Mouse (Mus musculus) T-cell, adult 2 months (primary cell): ENCODE measurements around the gene Abcb8.

ENCODE experiments used
- DNase-seq: peaks from one replicate; pipeline ENCODE4 v3.0.0; 2022; ENCODE audit warnings: low spot score

The Abcb8 gene

GRCm38 (mm10) chr5:24393392-24393997 is at the start of gene Abcb8:
TSS of gene Abcb8 (plus strand) at chr5:24393663.
- DNase-seq = peak; percentile 85

DNA sequence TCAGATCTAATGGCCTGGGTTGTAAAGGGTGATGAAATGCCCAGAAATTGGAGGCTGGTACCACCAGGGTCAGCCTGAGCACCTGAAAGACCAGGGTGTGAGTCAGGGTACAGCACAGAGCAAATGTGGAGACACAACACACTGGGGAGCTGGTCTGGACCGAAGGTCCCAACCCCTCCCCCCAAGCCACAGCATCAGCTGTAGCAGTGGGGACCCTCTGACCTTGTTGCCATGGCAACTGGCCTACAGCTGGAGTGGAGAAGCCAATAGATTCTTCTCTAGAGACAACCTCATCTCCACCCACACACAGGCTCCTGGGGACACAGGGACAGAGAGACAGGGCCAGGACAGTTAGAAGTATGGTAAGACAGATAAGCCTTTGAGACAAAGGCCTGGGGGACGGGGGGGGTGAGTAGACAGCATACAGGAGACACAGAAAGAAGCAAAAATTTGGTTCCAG is 49.5 kb upstream of the Abcb8 start:
- DNase-seq = no peak

- DNase-seq = peak; percentile 69
Observed at GRCm38 (mm10) chr5:24344477-24345051, 48.9 kb upstream of the Abcb8 start.

DNA sequence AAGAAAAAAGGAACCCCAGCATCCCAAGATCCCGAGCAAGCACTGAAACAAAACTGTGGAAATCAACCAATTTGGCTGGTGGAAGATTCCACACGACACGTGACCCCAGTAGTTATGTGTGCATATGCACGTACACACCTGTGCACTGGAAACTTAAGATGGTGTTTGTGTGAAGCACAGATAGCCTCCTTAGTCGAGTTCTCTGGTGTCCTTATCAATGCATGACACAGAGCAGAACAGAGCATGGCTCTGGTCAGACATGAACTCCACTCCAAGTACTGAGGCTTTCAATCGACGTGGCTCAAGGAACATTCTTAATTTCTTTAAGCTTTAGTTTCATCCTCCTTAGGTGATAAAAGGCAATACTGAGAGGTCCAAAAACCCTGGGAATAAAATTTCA is 47.1 kb upstream of the Abcb8 start:
- no peak for DNase-seq

- no peak for DNase-seq
Observed at GRCm38 (mm10) chr5:24347186-24347875, 46.1 kb upstream of the Abcb8 start.

- DNase-seq = peak; percentile 90
Observed at GRCm38 (mm10) chr5:24348128-24348527, 45.3 kb upstream of the Abcb8 start.

GRCm38 (mm10) chr5:24348546-24348945 is 44.9 kb upstream of the Abcb8 start:
- DNase-seq = no peak

DNA sequence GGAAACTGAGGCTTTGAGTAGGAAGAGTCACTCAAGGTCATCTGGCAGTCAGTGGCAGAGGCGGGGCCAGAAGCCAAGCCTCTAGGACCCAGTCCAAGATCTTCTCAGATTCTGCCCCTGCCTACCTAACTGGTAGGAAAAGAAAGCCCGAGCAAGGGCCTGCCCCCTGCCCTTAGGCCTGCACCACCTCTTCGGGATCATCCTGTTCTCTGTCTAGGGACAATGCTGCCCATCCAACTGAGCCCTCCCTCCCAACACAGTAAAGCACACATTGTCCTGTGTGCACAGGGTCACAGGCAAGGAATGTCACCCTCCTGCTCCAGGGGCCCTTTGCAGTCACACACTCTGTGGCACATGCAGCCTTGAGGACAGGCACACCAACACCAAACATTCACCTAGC is 43.4 kb upstream of the Abcb8 start:
- no peak for DNase-seq

DNA sequence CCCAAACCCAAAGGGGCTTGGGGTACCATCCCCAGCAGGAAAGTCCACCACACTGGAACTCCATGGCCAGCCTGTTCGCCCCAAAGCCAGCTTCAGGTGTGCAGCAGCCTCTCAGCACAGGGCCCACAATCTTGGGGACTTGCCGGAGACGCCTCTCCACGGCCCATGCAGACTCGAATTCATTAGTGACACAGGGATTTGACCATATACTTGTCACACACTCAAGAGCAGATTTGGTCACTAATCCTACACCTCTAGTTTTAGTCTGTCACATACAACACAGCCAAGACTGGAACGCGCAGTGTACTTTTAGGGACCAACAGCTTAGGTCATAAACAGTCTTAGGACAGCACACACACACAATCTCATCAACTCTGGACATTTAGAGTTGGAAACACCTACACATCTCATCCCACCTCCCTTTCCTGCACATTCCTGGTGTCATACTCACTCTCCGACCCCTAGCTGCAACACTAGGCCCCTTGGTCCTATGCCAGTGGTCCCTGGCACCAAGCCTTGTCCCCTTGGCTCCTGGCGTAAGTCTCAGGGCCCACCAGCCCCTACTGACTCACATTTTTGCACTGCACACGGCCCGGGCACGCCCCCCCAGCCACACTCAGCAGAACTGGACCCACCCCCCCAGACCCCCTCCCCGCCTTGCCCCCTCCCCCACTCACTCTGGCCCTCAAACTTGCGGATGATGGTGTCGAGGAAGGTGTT is 42.8 kb upstream of the Abcb8 start:
- no peak for DNase-seq

GRCm38 (mm10) chr5:24351278-24351677 is 42.2 kb upstream of the Abcb8 start, which contains the start of gene Kcnh2:
TSS of gene Kcnh2 (minus strand) at chr5:24351604.
- no peak for DNase-seq

GRCm38 (mm10) chr5:24351701-24352171 is 41.7 kb upstream of the Abcb8 start:
- DNase-seq = peak; percentile 31

- DNase-seq = no peak
Observed at GRCm38 (mm10) chr5:24352251-24352859, 41.1 kb upstream of the Abcb8 start.

DNA sequence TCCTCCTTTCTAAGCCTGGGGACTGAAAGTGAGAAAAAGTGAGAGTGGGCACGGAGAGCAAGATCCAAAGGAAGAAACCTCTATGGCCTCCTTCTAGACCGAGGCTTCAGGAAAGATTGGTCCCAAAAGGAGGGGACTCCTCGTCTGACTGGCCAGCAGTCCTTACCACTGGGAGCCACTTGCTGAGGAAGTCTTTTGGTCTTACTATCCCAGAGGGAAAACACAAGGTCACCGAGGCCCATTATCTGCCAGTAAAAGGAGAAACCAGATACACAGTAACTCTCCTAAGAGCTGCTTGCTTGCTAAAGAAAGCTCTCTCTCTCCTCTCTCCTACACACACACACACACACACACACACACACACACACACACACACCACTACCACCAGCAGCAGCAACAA is 40.1 kb upstream of the Abcb8 start:
- DNase-seq = no peak

DNA sequence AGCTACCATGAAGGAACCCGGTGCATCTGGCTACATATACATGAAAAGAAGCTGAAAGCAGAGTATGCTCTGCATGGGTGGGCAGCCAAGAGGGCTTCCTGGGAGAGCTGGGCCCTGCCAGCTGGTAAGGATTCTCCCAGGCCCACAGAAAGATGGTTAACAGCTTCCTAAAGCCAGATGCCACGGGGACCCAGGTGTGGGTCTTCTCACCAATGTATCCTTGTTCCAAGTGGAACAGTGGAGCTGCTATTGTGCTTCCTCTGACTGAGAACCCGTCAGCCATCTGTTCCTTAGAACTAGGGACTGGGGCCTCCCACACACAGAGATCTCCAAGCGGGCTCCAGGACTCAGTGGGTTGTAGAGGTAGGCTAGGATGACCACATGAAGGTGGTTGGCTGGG is 36.7 kb upstream of the Abcb8 start:
- no peak for DNase-seq

DNA sequence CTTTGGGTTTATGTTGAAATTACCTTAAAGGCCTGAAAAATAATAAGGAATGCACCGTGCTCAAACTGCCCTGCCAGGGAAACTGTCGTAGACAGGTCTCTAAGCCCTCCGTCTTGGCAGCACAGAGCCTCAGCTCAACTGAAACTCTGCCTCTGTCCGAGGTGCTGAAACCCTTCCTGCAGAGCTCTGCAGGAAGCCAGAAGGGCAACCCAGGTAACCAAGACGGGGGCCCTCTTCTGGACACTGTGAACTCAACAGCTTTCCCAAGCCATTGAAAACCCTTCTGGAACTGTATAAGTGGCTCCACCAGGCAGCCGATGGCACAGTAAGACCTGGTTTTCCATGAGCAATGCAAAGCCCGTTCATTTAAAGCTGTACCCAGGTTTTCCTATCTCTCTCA is 36.0 kb upstream of the Abcb8 start:
- peak; percentile 67 for DNase-seq

DNA sequence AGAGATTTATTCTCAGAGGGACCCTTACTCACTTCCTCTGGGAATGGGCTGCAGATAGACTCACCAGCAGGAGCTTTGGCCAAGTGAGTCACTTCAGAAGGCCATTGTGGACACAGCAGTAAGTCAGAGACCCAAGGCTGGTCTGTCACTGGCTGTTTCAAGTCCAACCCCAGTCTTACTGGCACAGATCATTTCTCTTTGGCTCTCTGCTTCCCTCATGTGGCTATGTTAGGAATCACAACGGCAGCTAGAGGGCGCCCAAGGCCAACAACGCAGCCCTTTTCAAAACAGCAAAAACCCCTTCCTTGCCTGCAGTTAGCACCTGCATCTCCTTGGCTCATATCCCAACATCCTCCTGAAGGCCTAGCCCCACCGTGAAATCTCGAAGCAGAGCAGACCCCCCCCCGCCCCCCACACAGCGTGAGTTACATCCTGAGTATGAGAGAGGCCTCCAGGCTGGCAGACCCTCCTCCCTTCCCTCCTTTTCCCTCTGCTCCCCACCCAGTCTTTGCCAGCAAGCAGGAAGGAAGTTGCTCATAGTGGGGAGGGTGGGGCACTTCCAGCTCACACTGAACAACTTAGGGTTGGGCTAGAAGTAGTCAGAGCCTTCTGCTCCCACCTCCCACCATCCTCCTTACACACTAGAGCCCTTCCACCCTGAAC is 32.5 kb upstream of the Abcb8 start:
- peak; percentile 73 for DNase-seq

GRCm38 (mm10) chr5:24363467-24363866 is 30.0 kb upstream of the Abcb8 start:
- no peak for DNase-seq

GRCm38 (mm10) chr5:24364061-24364460 is 29.4 kb upstream of the Abcb8 start:
- DNase-seq = no peak

DNA sequence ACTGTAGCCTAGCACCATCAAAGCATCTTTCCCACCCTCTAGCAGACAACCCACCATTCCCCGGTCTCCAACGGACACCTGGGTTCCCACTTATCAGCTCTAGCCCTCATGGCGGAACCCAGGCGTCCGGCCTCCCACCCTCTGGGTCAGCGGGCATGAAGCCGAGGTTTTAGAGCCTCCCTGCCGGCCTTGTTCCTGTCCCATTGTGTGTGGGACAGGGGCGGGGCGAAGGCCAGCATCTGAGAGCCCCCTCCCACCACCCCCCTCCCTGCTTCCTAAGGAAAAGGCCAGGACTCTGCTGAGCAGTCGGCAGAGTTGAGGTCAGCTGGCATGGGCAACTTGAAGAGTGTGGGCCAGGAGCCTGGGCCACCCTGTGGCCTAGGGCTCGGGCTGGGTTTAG is 29.0 kb upstream of the Abcb8 start, which contains the start of gene Nos3:
Gene Nos3 (plus strand): TSS at position 303 of the 400 bp plus-strand sequence.
- no peak for DNase-seq

GRCm38 (mm10) chr5:24364963-24365362 is 28.5 kb upstream of the Abcb8 start:
- no peak for DNase-seq

GRCm38 (mm10) chr5:24365528-24365927 is 27.9 kb upstream of the Abcb8 start:
- DNase-seq = no peak

- no peak for DNase-seq
Observed at GRCm38 (mm10) chr5:24366426-24366825, 27.0 kb upstream of the Abcb8 start.
